Mouse (Mus musculus): ENCODE measurements around the gene Grid1. TPM values are rescaled to one million over a fixed set of nuclear protein-coding genes. Genes with fewer than 3 reads are reported as not detected.

The Grid1 gene
- polyA plus RNA-seq, 1 experiment: not detected

DNA sequence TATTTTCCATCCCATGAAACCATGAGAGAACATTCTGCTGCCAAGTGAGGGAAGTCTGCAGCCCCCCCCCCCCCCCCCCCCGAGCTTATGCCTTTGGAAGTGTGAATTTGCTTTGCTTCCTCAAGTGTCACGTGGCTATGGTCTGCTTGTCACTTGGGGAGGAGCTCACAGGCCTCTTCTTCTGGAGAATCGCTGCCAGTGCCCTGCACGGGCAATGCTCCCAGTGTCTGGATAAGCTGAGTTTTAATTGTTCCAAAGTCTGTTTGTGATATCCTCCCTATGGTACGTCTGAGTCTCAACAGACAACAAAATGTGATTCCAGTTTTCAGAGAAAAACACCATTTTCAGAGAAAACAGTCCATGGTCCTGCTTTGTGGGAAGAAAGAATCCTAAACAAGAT lies 682.4 kb downstream of the Grid1 start:
- H3K27ac ChIP-seq (ENCODE audit: insufficient read depth, low read depth, low read length): no peak overlapping the region
- no peaks in the 10 kb centered on the region for H3K4me1 ChIP-seq (ENCODE audit: control insufficient read depth, insufficient read depth, low read length)
- H3K4me3 ChIP-seq (ENCODE audit: insufficient read depth, low read depth, low read length): no peak overlapping the region
- WGBS: 59% methylated on average over 5 of the region's 5 CpGs
- TF ChIP-seq POLR2A (IDR thresholded peaks at IDR 0.05; ENCODE audit: insufficient read depth, low read depth, low read length): no peak
- TF ChIP-seq CTCF (IDR thresholded peaks at IDR 0.05; ENCODE audit: insufficient read depth, low read depth, low read length): no peak

DNA sequence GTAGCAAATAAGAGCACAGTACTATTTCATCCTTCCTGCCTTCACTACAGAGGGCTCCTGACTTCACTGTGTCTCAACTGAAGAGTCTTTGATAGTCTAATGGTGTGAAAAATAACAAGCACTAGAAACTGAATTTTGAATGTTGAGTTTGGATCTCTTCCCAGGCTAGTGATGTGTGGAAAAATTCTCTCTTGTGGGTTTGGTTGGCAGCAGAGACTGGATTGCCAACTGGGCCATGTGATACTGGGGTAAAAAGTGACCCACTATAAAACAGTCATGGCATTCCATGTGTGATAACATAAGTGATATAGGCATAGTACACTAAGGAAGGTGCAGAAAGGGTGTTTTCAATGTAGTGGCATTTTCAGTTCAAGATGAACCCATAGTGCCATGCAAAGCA lies 699.5 kb downstream of the Grid1 start:
- TF ChIP-seq POLR2A (IDR thresholded peaks at IDR 0.05; ENCODE audit: insufficient read depth, low read depth, low read length): no peak
- TF ChIP-seq CTCF (IDR thresholded peaks at IDR 0.05; ENCODE audit: insufficient read depth, low read depth, low read length): no peak
- Histone ChIP-seq H3K4me1 (ENCODE audit: control insufficient read depth, insufficient read depth, low read length) (no peaks in the 10 kb centered on the region), H3K27ac (ENCODE audit: insufficient read depth, low read depth, low read length) (no peak overlapping the region), H3K4me3 (ENCODE audit: insufficient read depth, low read depth, low read length) (no peak overlapping the region)

DNA sequence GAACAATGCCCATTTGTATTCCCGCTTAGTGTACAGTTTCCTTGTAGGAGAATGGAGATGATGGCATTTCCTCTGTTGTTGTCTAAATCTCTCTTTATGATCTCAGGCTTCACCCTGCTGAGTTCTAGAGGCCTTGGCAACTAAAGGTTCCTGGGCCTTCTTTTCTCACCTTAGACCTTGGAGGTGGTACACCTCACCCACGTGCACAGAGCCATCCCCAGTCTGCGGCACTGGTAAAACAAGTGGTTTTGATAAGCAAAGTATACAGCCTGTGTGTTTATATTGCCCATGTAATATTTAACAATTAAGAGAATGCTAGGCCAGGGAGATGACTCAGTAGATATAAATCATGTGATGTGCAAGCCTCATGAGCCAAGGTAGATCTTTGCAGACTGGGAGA lies 718.9 kb downstream of the Grid1 start:
- Histone ChIP-seq H3K27ac (ENCODE audit: insufficient read depth, low read depth, low read length) (no peak overlapping the region), H3K4me1 (ENCODE audit: control insufficient read depth, insufficient read depth, low read length) (no peaks in the 10 kb centered on the region), H3K4me3 (ENCODE audit: insufficient read depth, low read depth, low read length) (no peak overlapping the region)
- 84% methylated on average over 3 of the region's 3 CpGs for WGBS
- no peak for TF ChIP-seq CTCF (IDR thresholded peaks at IDR 0.05; ENCODE audit: insufficient read depth, low read depth, low read length)
- TF ChIP-seq POLR2A (IDR thresholded peaks at IDR 0.05; ENCODE audit: insufficient read depth, low read depth, low read length): no peak

DNA sequence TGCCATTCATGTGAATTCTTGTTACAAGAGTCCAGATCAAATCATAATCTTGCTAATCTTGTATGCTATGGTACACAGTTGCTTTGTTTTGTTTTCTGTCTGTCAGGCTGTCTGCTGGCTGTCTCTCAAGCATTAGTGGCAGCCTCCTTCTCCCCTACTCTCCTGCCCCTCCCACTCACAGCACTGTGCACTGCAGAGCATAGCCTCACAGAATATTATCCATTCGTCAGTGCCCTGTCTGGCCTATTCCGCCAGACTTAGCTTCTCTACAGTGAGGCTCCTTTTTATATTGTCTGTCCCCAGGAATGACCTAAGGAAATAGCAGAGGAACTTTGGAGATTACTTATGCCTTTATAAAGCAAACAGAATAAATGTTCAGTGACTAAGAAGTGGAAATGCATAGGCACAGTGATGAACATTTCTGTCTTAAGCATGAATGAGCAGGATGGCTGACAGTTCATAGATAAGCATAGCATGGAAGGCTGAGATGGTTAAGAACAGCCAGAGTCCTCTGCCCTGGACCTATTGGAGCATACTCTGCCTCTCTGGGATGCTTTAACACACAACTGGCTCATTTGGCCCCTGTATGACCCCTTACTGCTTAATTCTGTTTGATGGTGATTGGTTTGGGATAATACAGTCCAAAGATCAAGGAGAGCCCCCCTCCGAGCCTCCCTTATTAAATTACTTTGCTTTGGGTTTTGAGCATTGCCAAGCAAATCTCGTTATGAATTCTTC lies 721.5 kb downstream of the Grid1 start:
- TF ChIP-seq CTCF (IDR thresholded peaks at IDR 0.05; ENCODE audit: insufficient read depth, low read depth, low read length) (no peak), POLR2A (IDR thresholded peaks at IDR 0.05; ENCODE audit: insufficient read depth, low read depth, low read length) (no peak)
- Histone ChIP-seq H3K27ac (ENCODE audit: insufficient read depth, low read depth, low read length) (no peak overlapping the region), H3K4me1 (ENCODE audit: control insufficient read depth, insufficient read depth, low read length) (no peaks in the 10 kb centered on the region), H3K4me3 (ENCODE audit: insufficient read depth, low read depth, low read length) (no peak overlapping the region)
- 86% methylated on average over 4 of the region's 4 CpGs for WGBS

DNA sequence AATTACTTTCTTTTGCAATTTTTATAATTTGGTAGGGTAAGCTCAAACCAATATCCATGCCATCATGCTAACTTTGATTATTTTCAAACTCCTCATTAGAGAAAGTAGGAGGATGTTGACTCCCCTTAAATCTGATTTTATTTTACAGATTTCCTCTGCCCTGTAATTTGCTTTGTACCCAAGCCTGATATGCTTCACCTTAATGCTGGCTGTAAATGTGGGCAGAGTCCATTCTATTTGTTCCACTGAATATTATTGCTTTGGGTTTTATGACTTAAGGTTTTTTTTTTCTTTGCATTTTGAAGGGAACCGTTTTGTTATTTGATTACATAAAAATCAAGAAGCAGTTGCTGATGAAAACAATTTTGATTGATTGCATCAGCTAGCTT lies 722.1 kb downstream of the Grid1 start:
- TF ChIP-seq POLR2A (IDR thresholded peaks at IDR 0.05; ENCODE audit: insufficient read depth, low read depth, low read length) (no peak), CTCF (IDR thresholded peaks at IDR 0.05; ENCODE audit: insufficient read depth, low read depth, low read length) (no peak)
- H3K4me3 ChIP-seq (ENCODE audit: insufficient read depth, low read depth, low read length): no peak overlapping the region
- no peaks in the 10 kb centered on the region for H3K4me1 ChIP-seq (ENCODE audit: control insufficient read depth, insufficient read depth, low read length)
- WGBS: 82% methylated on average over 1 of the region's 1 CpGs
- H3K27ac ChIP-seq (ENCODE audit: insufficient read depth, low read depth, low read length): no peak overlapping the region

DNA sequence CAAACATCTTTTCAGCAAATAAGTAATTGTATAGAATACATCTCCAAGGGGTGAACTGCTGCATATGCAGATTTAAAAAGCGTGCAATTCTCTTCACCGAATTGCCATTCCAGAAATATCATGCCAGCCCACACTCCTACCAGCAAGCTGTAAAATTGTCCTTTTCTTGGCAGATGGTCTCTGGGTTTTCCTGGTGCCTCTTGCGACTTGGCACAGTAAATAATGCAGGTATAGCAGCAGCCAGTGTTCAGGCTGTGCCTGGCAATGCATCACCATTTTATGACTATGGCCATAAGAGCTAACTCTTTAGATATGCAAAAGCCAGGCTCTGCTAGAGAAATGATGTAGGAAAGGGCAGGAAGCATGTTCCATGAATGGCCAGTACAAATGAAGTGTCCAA lies 734.4 kb downstream of the Grid1 start:
- Histone ChIP-seq H3K4me3 (ENCODE audit: insufficient read depth, low read depth, low read length) (no peak overlapping the region), H3K27ac (ENCODE audit: insufficient read depth, low read depth, low read length) (no peak overlapping the region), H3K4me1 (ENCODE audit: control insufficient read depth, insufficient read depth, low read length) (no peaks in the 10 kb centered on the region)
- 50% methylated on average over 3 of the region's 3 CpGs for WGBS
- TF ChIP-seq CTCF (IDR thresholded peaks at IDR 0.05; ENCODE audit: insufficient read depth, low read depth, low read length) (no peak), POLR2A (IDR thresholded peaks at IDR 0.05; ENCODE audit: insufficient read depth, low read depth, low read length) (no peak)

DNA sequence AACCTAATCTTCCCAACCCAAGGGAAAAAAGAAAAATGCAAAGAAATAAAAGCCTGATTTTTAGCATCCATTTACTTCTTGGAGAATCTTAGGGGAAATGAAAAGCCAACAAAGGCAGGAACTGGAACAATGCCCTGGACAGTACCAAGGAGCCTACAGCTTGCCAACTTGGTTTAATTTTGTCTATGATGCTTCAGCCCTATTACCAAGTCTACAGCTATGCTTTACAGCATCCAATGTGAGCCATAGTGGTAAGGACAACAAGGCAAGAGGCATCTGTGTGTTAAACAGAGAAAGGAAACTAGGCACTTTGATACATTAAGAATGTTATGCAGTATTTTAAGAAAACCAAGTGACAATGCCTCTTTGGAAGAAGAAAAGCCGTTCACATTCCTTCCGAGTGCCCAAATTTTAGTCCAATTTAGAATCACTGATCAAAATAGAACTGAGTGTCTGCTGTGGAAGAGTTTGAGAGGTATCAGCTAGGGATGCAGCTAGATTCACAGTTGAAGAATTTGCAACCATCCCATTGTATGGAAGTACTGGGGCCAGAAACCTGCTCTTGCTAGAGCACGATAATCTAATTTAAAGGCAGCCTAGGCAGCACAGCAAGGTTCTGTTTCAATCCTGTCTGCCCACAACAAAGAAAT lies 741.5 kb downstream of the Grid1 start:
- no peak for TF ChIP-seq CTCF (IDR thresholded peaks at IDR 0.05; ENCODE audit: insufficient read depth, low read depth, low read length)
- TF ChIP-seq POLR2A (IDR thresholded peaks at IDR 0.05; ENCODE audit: insufficient read depth, low read depth, low read length): no peak
- 88% methylated on average over 3 of the region's 3 CpGs for WGBS
- H3K27ac ChIP-seq (ENCODE audit: insufficient read depth, low read depth, low read length): no peak overlapping the region

DNA sequence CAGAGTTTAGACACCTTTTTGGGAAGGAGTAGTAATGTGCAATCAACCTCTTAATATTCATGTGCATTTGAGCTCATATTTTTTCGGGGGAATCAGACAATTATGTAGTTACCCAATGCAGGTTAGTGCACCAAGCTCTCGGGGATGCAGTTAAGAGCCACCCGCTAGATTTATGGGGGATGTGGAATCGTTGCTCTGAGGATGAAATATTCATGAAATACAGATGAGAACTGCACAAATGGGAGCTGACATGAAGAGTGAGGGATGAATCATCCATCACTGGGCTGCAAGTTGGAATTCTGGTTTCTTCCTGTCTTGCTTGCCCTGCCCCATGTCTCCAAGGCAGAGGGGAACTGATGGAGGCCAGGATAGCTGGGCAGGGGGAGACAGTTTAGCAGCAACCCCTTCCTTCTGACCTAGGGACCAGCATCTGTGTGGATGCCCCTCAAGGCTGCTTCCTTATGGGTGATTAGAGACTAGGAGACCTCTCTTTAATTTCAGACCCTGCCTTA lies 753.1 kb downstream of the Grid1 start:
- no peaks in the 10 kb centered on the region for H3K4me1 ChIP-seq (ENCODE audit: control insufficient read depth, insufficient read depth, low read length)
- H3K27ac ChIP-seq (ENCODE audit: insufficient read depth, low read depth, low read length): no peak overlapping the region
- no peak overlapping the region for H3K4me3 ChIP-seq (ENCODE audit: insufficient read depth, low read depth, low read length)
- WGBS: 89% methylated on average over 4 of the region's 4 CpGs
- TF ChIP-seq POLR2A (IDR thresholded peaks at IDR 0.05; ENCODE audit: insufficient read depth, low read depth, low read length) (no peak), CTCF (IDR thresholded peaks at IDR 0.05; ENCODE audit: insufficient read depth, low read depth, low read length) (no peak)

More for the DNA sequence above, 741.5 kb downstream of the Grid1 start:
- Histone ChIP-seq H3K4me1 (ENCODE audit: control insufficient read depth, insufficient read depth, low read length) (no peaks in the 10 kb centered on the region), H3K4me3 (ENCODE audit: insufficient read depth, low read depth, low read length) (no peak overlapping the region)

DNA sequence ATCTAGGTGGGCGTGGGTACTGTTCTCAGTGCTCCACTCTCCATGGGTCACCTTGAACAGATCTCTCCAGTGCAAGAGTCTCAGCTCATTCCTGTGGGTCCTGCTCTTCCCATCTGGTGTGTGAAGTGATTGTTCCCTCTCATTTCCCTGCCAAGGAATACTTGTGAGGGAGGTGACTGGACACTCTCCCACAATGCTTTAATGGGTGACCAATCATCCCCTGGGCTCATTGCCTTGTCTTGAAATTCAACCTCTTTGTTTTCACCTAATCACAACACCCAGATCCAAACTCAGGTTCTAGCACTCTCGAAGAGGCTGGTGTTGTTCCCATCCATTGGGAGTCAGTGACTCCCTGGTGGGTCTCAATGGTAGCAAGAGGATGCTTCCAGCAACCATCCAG lies 754.6 kb downstream of the Grid1 start:
- TF ChIP-seq CTCF (IDR thresholded peaks at IDR 0.05; ENCODE audit: insufficient read depth, low read depth, low read length) (no peak), POLR2A (IDR thresholded peaks at IDR 0.05; ENCODE audit: insufficient read depth, low read depth, low read length) (no peak)

More for the DNA sequence above, 754.6 kb downstream of the Grid1 start:
- H3K4me1 ChIP-seq (ENCODE audit: control insufficient read depth, insufficient read depth, low read length): no peaks in the 10 kb centered on the region
- H3K27ac ChIP-seq (ENCODE audit: insufficient read depth, low read depth, low read length): no peak overlapping the region
- WGBS: 86% methylated on average over 2 of the region's 2 CpGs
- H3K4me3 ChIP-seq (ENCODE audit: insufficient read depth, low read depth, low read length): no peak overlapping the region
